Mouse (Mus musculus): ENCODE results near the gene Gabpb2.

GRCm38 (mm10) chr3:95177583-95177982 is 40.1 kb downstream of the Gabpb2 start:
- no peak for TF ChIP-seq POLR2A (IDR thresholded peaks at IDR 0.05; ENCODE audit: borderline replicate concordance, insufficient read depth, low read length)
- TF ChIP-seq CTCF (IDR thresholded peaks at IDR 0.05; ENCODE audit: borderline replicate concordance, insufficient read depth, low read depth, low read length): no peak

Data from cerebellum, adult 2 months (tissue).